Mouse (Mus musculus) lung, postnatal 25 days (tissue): ENCODE data around the gene Slc6a20a.
A peak's percentile ranks its signal among the peaks of the same experiment; 100 is the strongest.
"Not testable (repeated sequence)": the region's sequence is repeated elsewhere in the genome, so short reads cannot be mapped to it uniquely, and the experiment has no call there.

Experiments
- DNase-seq: peaks from one replicate; pipeline ENCODE4 v3.0.0; 2022; ENCODE audit warnings: low spot score

Slc6a20a gene

GRCm38 (mm10) chr9:123678327-123679105, at the start of gene Slc6a20a, which contains the start of gene Ccr9:
Gene Slc6a20a, minus strand, starts transcription at chr9:123678885.
Gene Ccr9, plus strand, starts transcription at chr9:123678439.
- DNase-seq, result peak; percentile 2

- no peak for DNase-seq
These were observed 44.2 kb upstream of the Slc6a20a start for GRCm38 (mm10) chr9:123722737-123723493.

- peak; percentile 98 for DNase-seq
These were observed 38.7 kb upstream of the Slc6a20a start, which contains the start of gene Lztfl1 for GRCm38 (mm10) chr9:123717186-123718008. Gene Lztfl1, minus strand, starts transcription at chr9:123717697.

- DNase-seq, result no peak
These were observed 37.6 kb upstream of the Slc6a20a start for GRCm38 (mm10) chr9:123716301-123716700.

GRCm38 (mm10) chr9:123713111-123713510, 34.4 kb upstream of the Slc6a20a start:
- no peak for DNase-seq

GRCm38 (mm10) chr9:123709226-123709625, 30.5 kb upstream of the Slc6a20a start:
- no peak for DNase-seq

- no peak for DNase-seq
These were observed 23.1 kb upstream of the Slc6a20a start for GRCm38 (mm10) chr9:123701822-123702221.

- DNase-seq, result no peak
These were observed 17.1 kb upstream of the Slc6a20a start for GRCm38 (mm10) chr9:123695634-123696302.

GRCm38 (mm10) chr9:123688227-123688626, 9.5 kb upstream of the Slc6a20a start:
- DNase-seq, result no peak

GRCm38 (mm10) chr9:123686206-123686605, 7.5 kb upstream of the Slc6a20a start:
- no peak for DNase-seq

- no peak for DNase-seq
These were observed 5.0 kb upstream of the Slc6a20a start for GRCm38 (mm10) chr9:123683704-123684103.

- DNase-seq, result no peak
These were observed 513 bp upstream of the Slc6a20a start for GRCm38 (mm10) chr9:123679198-123679597.

GRCm38 (mm10) chr9:123665645-123666044, 13.0 kb downstream of the Slc6a20a start:
- DNase-seq, result peak; percentile 48

GRCm38 (mm10) chr9:123659986-123660676, 18.6 kb downstream of the Slc6a20a start:
- not testable (repeated sequence) for DNase-seq

GRCm38 (mm10) chr9:123658981-123659380, 19.7 kb downstream of the Slc6a20a start:
- DNase-seq, result no peak

GRCm38 (mm10) chr9:123657457-123657856, 21.2 kb downstream of the Slc6a20a start:
- DNase-seq, result no peak

GRCm38 (mm10) chr9:123651369-123651768, 27.3 kb downstream of the Slc6a20a start:
- DNase-seq, result no peak

- DNase-seq, result no peak
These were observed 28.7 kb downstream of the Slc6a20a start for GRCm38 (mm10) chr9:123649785-123650511.

- no peak for DNase-seq
These were observed 38.6 kb downstream of the Slc6a20a start for GRCm38 (mm10) chr9:123640106-123640505.

GRCm38 (mm10) chr9:123638668-123639089, 40.0 kb downstream of the Slc6a20a start:
- DNase-seq, result peak; percentile 9
